Mouse (Mus musculus) embryonic facial prominence, embryonic 14.5 days (tissue): ENCODE data around the gene Anks3. TPM values are rescaled to one million over a fixed set of nuclear protein-coding genes. Genes with fewer than 3 reads are reported as not detected.

ENCODE experiments used
- ATAC-seq: fragments of 200-750 bp; cut with Nextera tagmentation; 2 replicates; pipeline ENCODE4 v1.8.0; 2017; ENCODE audit warnings: low read depth, moderate number of reproducible peaks, moderate TSS enrichment
- DNase-seq: peaks from one replicate; pipeline ENCODE4 v3.0.0-alpha.2; 2015; ENCODE audit warnings: low spot score
- H3K27ac ChIP-seq: fragments of 300-500 bp; sonication (generic); replicated peaks from 2 replicates; pipeline ENCODE4 v1.5.1; 2014; ENCODE audit warnings: low read depth, mild to moderate bottlenecking, low read length, moderate library complexity
- H3K27me3 ChIP-seq: fragments of 300-500 bp; sonication (generic); replicated peaks from 2 replicates; pipeline ENCODE4 v1.6.1; 2014; ENCODE audit warnings: low read length; ENCODE audit not compliant: control insufficient read depth, insufficient read depth
- H3K36me3 ChIP-seq: fragments of 300-500 bp; sonication (generic); 2 replicates; pipeline ENCODE4 v1.6.1; 2014; ENCODE audit warnings: low read length, mixed read lengths; ENCODE audit not compliant: control insufficient read depth, insufficient read depth
- H3K4me1 ChIP-seq: fragments of 300-500 bp; sonication (generic); 2 replicates; pipeline ENCODE4 v1.6.1; 2014; ENCODE audit warnings: antibody characterized with exemption, low read length; ENCODE audit not compliant: control insufficient read depth, insufficient read depth
- H3K4me2 ChIP-seq: fragments of 300-500 bp; sonication (generic); 2 replicates; pipeline ENCODE4 v1.6.1; 2014; ENCODE audit warnings: low read depth, mild to moderate bottlenecking, low read length, moderate library complexity, mixed read lengths
- H3K4me3 ChIP-seq: fragments of 300-500 bp; sonication (generic); 2 replicates; pipeline ENCODE4 v1.5.1; 2014; ENCODE audit warnings: low read depth, mild to moderate bottlenecking, low read length
- H3K9ac ChIP-seq: fragments of 300-500 bp; sonication (generic); 2 replicates; pipeline ENCODE4 v1.6.1; 2014; ENCODE audit warnings: low read depth, mild to moderate bottlenecking, low read length, moderate library complexity, mixed read lengths
- H3K9me3 ChIP-seq: fragments of 300-500 bp; sonication (generic); 2 replicates; pipeline ENCODE4 v1.6.1; 2016; ENCODE audit warnings: low read length; ENCODE audit not compliant: control insufficient read depth
- WGBS: fragments of 180-500 bp; shearing (Covaris S2); extraction: QIAGEN DNeasy Blood & Tissue Kit; methylation state at CpG from one replicate; pipeline ENCODE4 v1.1.7; 2014; 5-methylcytosine and 5-hydroxymethylcytosine counted together
- polyA plus RNA-seq: library from polyadenylated mRNA; unstranded; fragments of >200 nt; fragmentation: Nextera tagmentation; extraction: Ambion mirVana; gene quantifications from 2 replicates; pipeline ENCODE4 v1.2.1, GENCODE M21; 2014

Anks3 gene
- polyA plus RNA-seq, 1 experiment from 2014 or later, result 48.3 TPM

DNA sequence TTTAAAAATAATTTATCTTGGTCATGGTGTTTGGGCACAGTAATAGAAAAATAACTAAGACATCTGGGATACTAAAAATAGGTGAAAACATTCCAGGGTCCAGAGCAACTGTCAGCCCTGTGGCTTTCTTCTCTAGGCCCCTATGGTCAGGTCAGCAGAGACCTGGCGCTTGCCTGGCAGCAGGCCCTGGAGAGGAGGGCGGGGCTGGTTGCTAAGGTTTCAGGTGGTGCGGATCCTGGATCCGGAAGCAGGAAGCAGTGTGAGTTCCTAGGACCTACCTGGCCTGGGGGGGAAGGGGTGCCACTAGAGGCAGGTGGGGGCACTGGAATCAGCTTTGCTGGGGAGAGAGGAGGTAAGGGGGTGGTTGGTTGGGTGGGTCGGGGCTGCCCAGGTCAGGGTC lies 43.1 kb upstream of the Anks3 start, which contains the start of gene Smim22:
Smim22 (plus strand) TSS at position 222 of the 400 bp plus-strand sequence.
- H3K4me2 ChIP-seq, result 0 out of 2 replicates have a peak within 1 kb of the TSS, but pooled peaks have one; percentile 15
- H3K9ac ChIP-seq, result no peak within 1 kb of the TSS; the same call in 1 of the 2 replicates
- WGBS, result 44% methylated on average over 5 of the region's 5 CpGs
- ATAC-seq, result peak; percentile 67; the same call in 1 of the 2 replicates
- H3K4me3 ChIP-seq, result no peak within 1 kb of the TSS
- H3K27ac ChIP-seq, result no peak within 1 kb of the TSS
- no peaks in the 10 kb centered on the region for H3K27me3 ChIP-seq
- H3K9me3 ChIP-seq, result no peaks in the 10 kb centered on the region
- H3K4me1 ChIP-seq, result no peaks in the 10 kb centered on the region
- 0 out of 2 replicates have a peak, but pooled peaks cover 4% of the 10 kb centered on the region for H3K36me3 ChIP-seq
- peak; percentile 34 for DNase-seq

DNA sequence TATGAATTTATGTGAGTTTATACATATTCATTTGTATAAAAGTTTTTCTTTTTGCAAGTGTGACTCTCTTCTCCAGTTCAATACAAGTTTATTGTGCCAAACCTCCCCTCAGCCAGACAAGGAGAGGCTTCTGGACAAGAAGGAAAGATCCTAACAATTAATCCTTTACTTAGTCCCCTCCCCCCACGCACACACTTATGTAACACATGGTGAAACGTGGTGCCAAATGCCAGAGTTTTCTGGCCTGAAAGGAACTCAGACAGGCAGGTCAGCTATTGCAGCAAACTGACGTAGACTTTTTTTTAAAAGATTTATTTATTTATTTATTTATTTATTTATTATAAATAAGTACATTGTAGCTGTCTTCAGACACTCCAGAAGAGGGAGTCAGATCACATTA lies 36.6 kb upstream of the Anks3 start:
- Histone ChIP-seq H3K9ac (no peak overlapping the region), H3K36me3 (no peaks in the 10 kb centered on the region), H3K27ac (no peak overlapping the region), H3K4me1 (no peaks in the 10 kb centered on the region), H3K9me3 (no peaks in the 10 kb centered on the region), H3K4me2 (no peak overlapping the region), H3K4me3 (no peak overlapping the region), H3K27me3 (no peaks in the 10 kb centered on the region)
- 60% methylated on average over 3 of the region's 3 CpGs for WGBS
- DNase-seq (no peak), ATAC-seq (no peak)

- no peaks in the 10 kb centered on the region for H3K36me3 ChIP-seq
- H3K27ac ChIP-seq, result no peak overlapping the region
- no peak overlapping the region for H3K4me3 ChIP-seq
- no peaks in the 10 kb centered on the region for H3K27me3 ChIP-seq
- no peak overlapping the region for H3K4me2 ChIP-seq
- no peaks in the 10 kb centered on the region for H3K9me3 ChIP-seq
- ATAC-seq (no peak), DNase-seq (no peak)
- no peak overlapping the region for H3K9ac ChIP-seq
- H3K4me1 ChIP-seq, result no peaks in the 10 kb centered on the region
- 82% methylated on average over 1 of the region's 1 CpGs for WGBS
Measured at GRCm38 (mm10) chr16:4998984-4999383, 35.0 kb upstream of the Anks3 start.

DNA sequence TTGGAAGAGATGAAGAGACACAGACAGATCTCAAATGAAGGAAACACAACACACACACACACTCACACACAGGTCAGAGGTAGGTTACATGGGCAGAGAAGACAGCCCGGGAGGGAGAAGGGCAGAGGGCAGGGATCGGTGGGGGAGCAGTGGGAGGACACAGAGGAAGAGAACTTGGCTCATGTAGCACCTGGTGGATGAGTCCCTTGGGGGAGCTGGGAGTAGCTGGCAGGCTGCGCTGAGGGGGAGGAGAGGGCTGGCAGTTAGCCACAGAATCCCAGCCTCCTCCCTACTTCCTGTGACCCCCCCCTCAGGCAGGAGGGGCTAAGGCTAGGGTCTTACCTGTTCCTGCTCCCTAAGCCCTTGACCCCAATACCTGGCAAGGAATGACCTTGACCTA lies 33.5 kb upstream of the Anks3 start, which contains the start of gene Sept12:
Sept12 (minus strand) TSS at position 300 of the 400 bp plus-strand sequence.
- ATAC-seq, result no peak

GRCm38 (mm10) chr16:4993276-4993675 lies 29.3 kb upstream of the Anks3 start:
- WGBS, result 72% methylated on average over 4 of the region's 4 CpGs
- H3K4me1 ChIP-seq, result no peaks in the 10 kb centered on the region
- no peaks in the 10 kb centered on the region for H3K27me3 ChIP-seq
- no peaks in the 10 kb centered on the region for H3K9me3 ChIP-seq
- no peak for DNase-seq
- ATAC-seq, result no peak
- no peak overlapping the region for H3K4me3 ChIP-seq
- no peak overlapping the region for H3K27ac ChIP-seq
- no peak overlapping the region for H3K9ac ChIP-seq
- no peak overlapping the region for H3K4me2 ChIP-seq
- no peaks in the 10 kb centered on the region for H3K36me3 ChIP-seq

More for the DNA sequence above, 33.5 kb upstream of the Anks3 start, which contains the start of gene Sept12:
- H3K9ac ChIP-seq, result no peak within 1 kb of the TSS
- WGBS, result 28% methylated on average over 3 of the region's 3 CpGs
- no peaks in the 10 kb centered on the region for H3K27me3 ChIP-seq
- no peaks in the 10 kb centered on the region for H3K9me3 ChIP-seq
- no peak within 1 kb of the TSS for H3K27ac ChIP-seq
- H3K4me1 ChIP-seq, result no peaks in the 10 kb centered on the region
- H3K36me3 ChIP-seq, result no peaks in the 10 kb centered on the region
- no peak within 1 kb of the TSS for H3K4me3 ChIP-seq
- no peak within 1 kb of the TSS for H3K4me2 ChIP-seq
- peak; percentile 13 for DNase-seq

GRCm38 (mm10) chr16:4984717-4985116 lies 20.7 kb upstream of the Anks3 start:
- Histone ChIP-seq H3K36me3 (no peaks in the 10 kb centered on the region), H3K4me1 (no peaks in the 10 kb centered on the region), H3K9me3 (no peaks in the 10 kb centered on the region), H3K9ac (no peak overlapping the region), H3K4me2 (no peak overlapping the region), H3K27me3 (no peaks in the 10 kb centered on the region), H3K27ac (no peak overlapping the region), H3K4me3 (no peak overlapping the region)
- ATAC-seq (no peak), DNase-seq (no peak)
- 91% methylated on average over 12 of the region's 12 CpGs for WGBS

GRCm38 (mm10) chr16:4979755-4980380 lies 15.9 kb upstream of the Anks3 start:
- no peaks in the 10 kb centered on the region for H3K9me3 ChIP-seq
- no peak overlapping the region for H3K9ac ChIP-seq
- DNase-seq (peak; percentile 38), ATAC-seq (peak; percentile 77; the same call in 1 of the 2 replicates)
- H3K36me3 ChIP-seq, result no peaks in the 10 kb centered on the region
- H3K4me1 ChIP-seq, result no peaks in the 10 kb centered on the region
- H3K4me2 ChIP-seq, result no peak overlapping the region
- no peak overlapping the region for H3K27ac ChIP-seq
- H3K27me3 ChIP-seq, result no peaks in the 10 kb centered on the region
- 74% methylated on average over 4 of the region's 4 CpGs for WGBS
- no peak overlapping the region for H3K4me3 ChIP-seq

- Histone ChIP-seq H3K27ac (no peak overlapping the region), H3K9me3 (no peaks in the 10 kb centered on the region), H3K4me2 (no peak overlapping the region), H3K4me1 (no peaks in the 10 kb centered on the region), H3K36me3 (no peaks in the 10 kb centered on the region), H3K27me3 (no peaks in the 10 kb centered on the region), H3K9ac (no peak overlapping the region), H3K4me3 (no peak overlapping the region)
- WGBS, result 48% methylated on average over 5 of the region's 5 CpGs
- DNase-seq, result no peak
- no peak for ATAC-seq
Measured at GRCm38 (mm10) chr16:4978275-4979051, 14.5 kb upstream of the Anks3 start.
